In genomic region chr7:90048401-90049307, GRCm38 (mm10) we compare ENCODE assay signal across 13 mouse cellular contexts.
DNase-seq lines count a peak whose midpoint lies in the region; ATAC-seq and TF ChIP-seq lines count a peak whose summit lies in the region.
"Had no signal": no experiment of that assay in that cellular context is flagged by ENCODE, and none has a peak within 500 bp of the region (broad histone marks: within the 10 kb centered on the region; RNA-seq: fewer than 3 reads in every experiment).

No protein-coding gene starts in this region.

- WGBS in intestine, postnatal 0 days = 59% methylated on average over 10 of the region's 10 CpGs
- 73% methylated on average over 10 of the region's 10 CpGs for WGBS in intestine, embryonic 15.5 days
- 80% methylated on average over 10 of the region's 10 CpGs for WGBS in thymus, adult 2 months
- 30% methylated on average over 10 of the region's 10 CpGs for WGBS in liver, adult 2 months

- H3K4me2 ChIP-seq in intestine, postnatal 0 days (replicated peaks; ENCODE audit: low read depth) = no peak overlapping the region
- H3K4me2 ChIP-seq in intestine, embryonic 15.5 days (replicated peaks) = no peak overlapping the region
- H3K4me2 ChIP-seq: limb, embryonic 12.5 days; midbrain, embryonic 15.5 days had no signal

- H3K27ac ChIP-seq in intestine, postnatal 0 days (ENCODE audit: low read depth, low read length) = peak overlapping the region; percentile 37; the same call in 1 of the 2 replicates
- H3K27ac ChIP-seq in intestine, embryonic 15.5 days = no peak overlapping the region
- no peak overlapping the region for H3K27ac ChIP-seq in thymus, adult 2 months (ENCODE audit: control insufficient read depth, insufficient read depth, low read length)
- H3K27ac ChIP-seq in liver, adult 2 months (replicated peaks; ENCODE audit: insufficient read depth, low read depth, low read length) = peak overlapping the region; percentile 94
- H3K27ac ChIP-seq: limb, embryonic 12.5 days; midbrain, embryonic 15.5 days had no signal

- DNase-seq in thymus, postnatal 4 days = peak; percentile 69
- no peak for DNase-seq in thymus, adult 2 months
- peak; percentile 91 for DNase-seq in liver, adult 2 months (ENCODE audit: extremely low read depth, low read depth, low spot score)
- DNase-seq in urinary bladder, postnatal 4 days (ENCODE audit: low spot score in 2 of 2) = no peak
- DNase-seq in layer of hippocampus, postnatal 14 days (ENCODE audit: low spot score in 2 of 2) = no peak
- no peak for DNase-seq in heart, postnatal 36 days
- DNase-seq: cerebellum, adult 11-12 months; right cerebral cortex, postnatal 14 days had no signal

- no peaks in the 10 kb centered on the region for H3K27me3 ChIP-seq in intestine, postnatal 0 days (replicated peaks; ENCODE audit: control insufficient read depth, insufficient read depth, low read length)
- no peaks in the 10 kb centered on the region for H3K27me3 ChIP-seq in intestine, embryonic 15.5 days (replicated peaks)
- no peaks in the 10 kb centered on the region for H3K27me3 ChIP-seq in thymus, adult 2 months (ENCODE audit: control insufficient read depth, insufficient read depth, low read length)
- no peaks in the 10 kb centered on the region for H3K27me3 ChIP-seq in liver, adult 2 months (ENCODE audit: control insufficient read depth, insufficient read depth, low read length)
- H3K27me3 ChIP-seq: limb, embryonic 12.5 days; midbrain, embryonic 15.5 days had no signal

- no peaks in the 10 kb centered on the region for H3K36me3 ChIP-seq in intestine, postnatal 0 days (ENCODE audit: control insufficient read depth, insufficient read depth)
- H3K36me3 ChIP-seq in intestine, embryonic 15.5 days = no peaks in the 10 kb centered on the region
- no peaks in the 10 kb centered on the region for H3K36me3 ChIP-seq in thymus, adult 2 months (ENCODE audit: control insufficient read depth, insufficient read depth, low read length)
- no peaks in the 10 kb centered on the region for H3K36me3 ChIP-seq in liver, adult 2 months (ENCODE audit: control insufficient read depth, insufficient read depth, low read length)
- H3K36me3 ChIP-seq: limb, embryonic 12.5 days; midbrain, embryonic 15.5 days had no signal

- H3K9me3 ChIP-seq in intestine, postnatal 0 days (ENCODE audit: control insufficient read depth) = no peaks in the 10 kb centered on the region
- no peaks in the 10 kb centered on the region for H3K9me3 ChIP-seq in intestine, embryonic 15.5 days
- H3K9me3 ChIP-seq: limb, embryonic 12.5 days; midbrain, embryonic 15.5 days had no signal

- H3K9ac ChIP-seq in intestine, postnatal 0 days (ENCODE audit: low read depth, low read length) = no peak overlapping the region
- H3K9ac ChIP-seq in intestine, embryonic 15.5 days = no peak overlapping the region
- no peak overlapping the region for H3K9ac ChIP-seq in liver, adult 2 months (ENCODE audit: low read depth, low read length)
- H3K9ac ChIP-seq: limb, embryonic 12.5 days; midbrain, embryonic 15.5 days had no signal

- ATAC-seq in intestine, postnatal 0 days = peak; percentile 78
- ATAC-seq in intestine, embryonic 15.5 days = no peak
- ATAC-seq: inflammation-experienced regulatory T-cells, adult 6 months; midbrain, embryonic 15.5 days had no signal

- intact Hi-C loops in heart, postnatal 36 days (cut with DNase I) = no loop called here

- H3K79me2 ChIP-seq in liver, adult 2 months (ENCODE audit: control insufficient read depth, insufficient read depth, low read length) = no peaks in the 10 kb centered on the region

- no peak for TF ChIP-seq POLR2A in thymus, adult 2 months (IDR thresholded peaks at IDR 0.05; ENCODE audit: control insufficient read depth, extremely low read depth, insufficient read depth, low read length, poor library complexity)
- no peak for TF ChIP-seq POLR2A in liver, adult 2 months (IDR thresholded peaks at IDR 0.05; ENCODE audit: extremely low read depth, insufficient read depth, low read length)

- no peak overlapping the region for H3K4me3 ChIP-seq in intestine, postnatal 0 days (ENCODE audit: low read depth, low read length)
- H3K4me3 ChIP-seq in intestine, embryonic 15.5 days (replicated peaks) = no peak overlapping the region
- no peak overlapping the region for H3K4me3 ChIP-seq in thymus, adult 2 months (ENCODE audit: control insufficient read depth, insufficient read depth, low read length)
- no peak overlapping the region for H3K4me3 ChIP-seq in liver, adult 2 months (ENCODE audit: insufficient read depth, low read depth, low read length)
- H3K4me3 ChIP-seq: limb, embryonic 12.5 days; midbrain, embryonic 15.5 days had no signal

- H3K4me1 ChIP-seq in intestine, postnatal 0 days (replicated peaks; ENCODE audit: control insufficient read depth, insufficient read depth, low read length) = no peaks in the 10 kb centered on the region
- H3K4me1 ChIP-seq in intestine, embryonic 15.5 days (replicated peaks) = 0 out of 2 replicates have a peak, but pooled peaks cover 4% of the 10 kb centered on the region
- H3K4me1 ChIP-seq in thymus, adult 2 months (replicated peaks; ENCODE audit: control insufficient read depth, insufficient read depth, low read length) = peaks cover 5% of the 10 kb centered on the region
- H3K4me1 ChIP-seq in liver, adult 2 months (ENCODE audit: control insufficient read depth, insufficient read depth, low read length) = peaks cover 24% of the 10 kb centered on the region
- H3K4me1 ChIP-seq: limb, embryonic 12.5 days; midbrain, embryonic 15.5 days had no signal

- TF ChIP-seq CTCF in intestine, postnatal 0 days (IDR thresholded peaks at IDR 0.05; ENCODE audit: low read depth) = 0 out of 2 replicates have a peak, but pooled peaks have one; percentile 19
- TF ChIP-seq CTCF in thymus, adult 2 months (IDR thresholded peaks at IDR 0.05; ENCODE audit: borderline replicate concordance, control insufficient read depth, extremely low read depth, insufficient read depth, low read length, poor library complexity) = no peak
- no peak for TF ChIP-seq CTCF in liver, adult 2 months (IDR thresholded peaks at IDR 0.05; ENCODE audit: low read depth, low read length)

Comparison
In these comparisons a context has a peak if more than half of its experiments do, and no peak if none do; other contexts are left out.
1. H3K27ac ChIP-seq: peak in intestine, postnatal 0 days (single experiment) and liver, adult 2 months (single experiment); none in intestine, embryonic 15.5 days (single experiment) and thymus, adult 2 months (single experiment).
2. DNase-seq: peak in thymus, postnatal 4 days (single experiment) and liver, adult 2 months (single experiment); none in thymus, adult 2 months (single experiment), urinary bladder, postnatal 4 days (0 of 2), layer of hippocampus, postnatal 14 days (0 of 2) and heart, postnatal 36 days (0 of 2).